Mouse (Mus musculus): ENCODE results near the gene Rps6ka5.

DNA sequence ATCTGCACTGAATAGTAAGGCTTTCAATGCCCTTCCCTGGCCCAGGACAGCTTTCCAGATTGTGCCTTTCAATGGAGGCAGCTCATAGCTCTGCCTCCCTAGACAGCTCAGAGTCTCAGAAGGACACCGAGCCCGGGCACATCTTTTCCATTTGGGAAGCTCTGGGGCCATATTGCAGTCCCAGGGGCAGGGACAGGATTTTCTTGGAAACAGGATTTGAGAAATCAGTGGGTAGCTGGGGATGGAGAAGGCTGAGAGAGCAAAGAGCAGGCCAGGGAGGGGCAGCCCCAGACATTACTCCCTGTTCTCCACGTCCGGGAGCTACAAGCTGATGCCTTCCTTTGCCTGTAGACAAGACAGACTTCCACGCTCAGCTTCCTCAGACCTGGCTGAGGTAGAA lies 197.1 kb downstream of the Rps6ka5 start:
- TF ChIP-seq ZNF384 (IDR thresholded peaks at IDR 0.05; ENCODE audit: low read depth, low read length) (no peak), CTCF (IDR thresholded peaks at IDR 0.05 in 2 of 3, conservative IDR thresholded peaks at IDR 0.05 in 1 of 3; ENCODE audit: control insufficient read depth in 1 of 3, insufficient read depth in 1 of 3, low read depth in 2 of 3, low read length in 3 of 3, poor library complexity in 1 of 3, severe bottlenecking in 1 of 3) (no peak), POLR2A (IDR thresholded peaks at IDR 0.05; ENCODE audit: control insufficient read depth in 1 of 2, insufficient read depth in 1 of 2, low read depth in 1 of 2, low read length in 2 of 2, poor library complexity in 1 of 2) (no peak), TCF12 (IDR thresholded peaks at IDR 0.05; ENCODE audit: low read depth, low read length) (no peak), TAL1 (IDR thresholded peaks at IDR 0.05; ENCODE audit: low read length) (no peak), GATA1 (IDR thresholded peaks at IDR 0.05; ENCODE audit: low read depth, low read length) (no peak), ZMIZ1 (IDR thresholded peaks at IDR 0.05; ENCODE audit: low read depth, low read length) (no peak), ZKSCAN1 (IDR thresholded peaks at IDR 0.05; ENCODE audit: low read depth, low read length) (no peak), MYB (IDR thresholded peaks at IDR 0.05; ENCODE audit: low read depth, low read length) (no peak), BHLHE40 (IDR thresholded peaks at IDR 0.05; ENCODE audit: borderline replicate concordance, low read depth, low read length) (no peak), MAX (IDR thresholded peaks at IDR 0.05; ENCODE audit: low read length) (no peak), MEF2A (IDR thresholded peaks at IDR 0.05; ENCODE audit: extremely low read depth, insufficient replicate concordance, low read depth, low read length, poor library complexity, severe bottlenecking) (no peak)

All from MEL (cell line).